Mouse (Mus musculus) gastrocnemius, postnatal 36 days (tissue): ENCODE data around the gene Notum. TPM values are rescaled to one million over a fixed set of nuclear protein-coding genes. Genes with fewer than 3 reads are reported as not detected.

ENCODE experiments used
- DNase-seq, 2 experiments: peaks; one replicate each; pipeline ENCODE4 v3.0.0; 2022
- intact Hi-C: fragments of 180-260 bp; cut with DNase I; formaldehyde crosslinking; loops from one replicate; pipeline ENCODE4 v1.15.1; 2025
- long read RNA-seq, 2 experiments: library from polyadenylated mRNA; stranded (forward); transcript quantifications; one replicate each; pipeline ENCODE4 v2.0.0; 2021
- total RNA-seq, 2 experiments: library from RNA; stranded (reverse); gene quantifications; 2 replicates each; pipeline ENCODE4 v1.2.3; 2021

Gene Notum
- total RNA-seq = not detected
- long read RNA-seq, experiment 1 = 0 reads
- long read RNA-seq, experiment 2, partial matches to known transcripts = 0 of 1 reads
- long read RNA-seq, experiment 2, other reads (novel, unspliced or antisense) = 1 of 1 reads

- DNase-seq = no peak
- intact Hi-C loops = loop anchor here (5.0 kb wide), 1 partner anchor 116 kb away; no protein-coding TSS in a partner anchor
Observed at GRCm38 (mm10) chr11:120661076-120661460, at the start of gene Notum. Gene Notum, minus strand, starts transcription at chr11:120661175.

- no peak for DNase-seq
- intact Hi-C loops = loop anchor here (5.0 kb wide), 1 partner anchor 188 kb away; no protein-coding TSS in a partner anchor
Observed at GRCm38 (mm10) chr11:120710672-120711071, 49.7 kb upstream of the Notum start.

DNA sequence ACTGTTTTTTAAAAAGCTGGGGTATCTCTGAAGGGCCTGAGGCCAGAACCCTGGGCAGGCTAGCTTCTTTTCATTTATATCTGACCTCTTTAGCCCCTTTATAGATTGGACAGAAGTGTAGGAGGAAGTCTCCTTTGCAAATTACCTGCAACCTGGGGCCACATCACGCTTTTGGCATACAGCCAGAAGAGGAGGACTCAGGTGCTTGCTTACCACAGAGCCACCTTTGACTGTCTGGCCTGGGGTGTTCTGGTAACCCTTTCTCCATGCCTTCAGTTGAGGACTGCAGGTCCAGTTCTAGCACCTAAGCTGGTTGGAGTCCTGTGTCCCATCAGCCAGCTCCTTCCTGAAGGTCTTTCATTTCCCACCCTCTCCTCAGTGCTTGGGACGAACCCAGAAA, 48.6 kb upstream of the Notum start:
- DNase-seq = no peak
- intact Hi-C loops = no loop called here

- intact Hi-C loops = no loop called here
- DNase-seq = no peak
Observed at GRCm38 (mm10) chr11:120707969-120708368, 47.0 kb upstream of the Notum start.

DNA sequence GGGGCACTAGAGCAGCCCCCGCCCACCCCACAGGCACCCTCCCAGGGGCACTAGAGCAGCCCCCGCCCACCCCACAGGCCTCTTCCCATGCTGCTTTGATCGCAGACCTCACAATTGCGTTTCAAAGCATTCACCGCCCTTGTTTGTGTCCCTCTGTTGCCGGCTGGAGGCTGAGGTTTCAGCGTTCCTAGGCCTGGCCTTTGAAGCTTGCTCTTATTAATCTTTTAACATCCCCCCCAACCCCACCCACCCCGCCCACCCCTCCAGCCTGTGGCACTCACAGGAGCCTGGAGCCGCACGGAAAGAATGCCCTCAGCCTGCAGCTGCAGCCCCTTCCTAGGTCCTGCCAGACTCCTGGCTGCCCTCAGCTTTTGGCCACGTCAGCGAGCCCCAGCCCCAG, 46.2 kb upstream of the Notum start:
- no peak for DNase-seq
- intact Hi-C loops = no loop called here

DNA sequence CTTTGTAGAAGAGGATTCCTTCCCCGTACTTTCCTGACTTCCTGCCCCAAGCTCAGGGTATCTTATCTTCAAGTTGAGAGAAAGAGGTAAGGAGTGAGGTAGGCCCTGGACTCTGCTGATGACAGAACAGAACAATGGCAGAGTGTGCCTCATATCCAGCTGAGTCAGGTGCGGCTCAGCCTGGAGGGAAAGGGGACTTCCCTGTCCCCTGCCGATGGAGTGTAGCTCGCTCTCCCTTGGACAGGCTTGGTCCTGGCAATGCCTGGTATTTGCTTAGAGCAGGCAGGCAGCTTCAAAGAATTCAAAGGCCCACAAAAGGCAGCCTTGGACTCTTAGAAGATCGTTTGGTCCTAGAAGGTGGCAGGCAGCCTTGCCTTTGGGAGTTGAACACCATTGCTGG, 45.1 kb upstream of the Notum start:
- no peak for DNase-seq
- intact Hi-C loops = no loop called here

DNA sequence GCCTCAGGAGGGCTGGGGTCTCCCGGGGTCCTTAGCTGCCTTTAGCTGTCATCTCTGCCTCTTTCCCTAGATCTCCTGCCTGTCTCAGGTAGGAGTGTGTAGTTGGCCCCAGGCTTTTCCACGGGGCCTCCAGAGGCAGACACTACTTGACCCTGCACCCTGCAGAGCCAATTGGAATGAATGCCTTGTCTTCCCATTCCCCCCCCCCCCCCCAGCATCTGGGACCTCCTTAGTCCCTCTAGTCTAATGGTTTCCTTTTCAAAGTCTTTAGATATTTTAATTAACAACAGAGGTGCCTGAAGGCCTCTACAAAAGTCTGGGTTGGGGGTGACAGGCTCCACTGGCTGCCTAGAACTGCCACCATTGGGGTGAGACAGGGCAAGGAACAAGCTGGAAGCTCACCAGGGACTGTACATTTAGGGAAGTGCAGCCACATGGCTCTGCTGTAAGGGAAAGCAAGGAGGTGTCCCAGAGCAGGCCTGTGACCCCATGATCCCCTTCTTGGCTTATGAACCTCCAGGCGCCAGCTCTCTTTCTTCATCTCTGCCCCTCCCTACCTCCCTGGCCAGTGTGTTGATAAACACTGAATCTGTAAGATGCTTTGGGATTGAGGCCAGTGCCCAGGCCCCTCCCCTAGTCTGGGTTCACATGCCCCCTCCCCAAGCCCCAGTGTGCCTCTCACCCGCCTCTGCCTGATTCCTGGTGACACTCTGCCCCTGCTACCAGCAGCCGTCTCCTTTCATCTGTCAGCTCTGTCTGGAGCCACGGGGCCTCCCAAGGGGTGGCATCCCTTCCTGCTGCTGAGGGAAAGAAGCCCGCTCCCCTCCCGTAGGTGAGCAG, 43.7 kb upstream of the Notum start:
- intact Hi-C loops = no loop called here
- DNase-seq = no peak

DNA sequence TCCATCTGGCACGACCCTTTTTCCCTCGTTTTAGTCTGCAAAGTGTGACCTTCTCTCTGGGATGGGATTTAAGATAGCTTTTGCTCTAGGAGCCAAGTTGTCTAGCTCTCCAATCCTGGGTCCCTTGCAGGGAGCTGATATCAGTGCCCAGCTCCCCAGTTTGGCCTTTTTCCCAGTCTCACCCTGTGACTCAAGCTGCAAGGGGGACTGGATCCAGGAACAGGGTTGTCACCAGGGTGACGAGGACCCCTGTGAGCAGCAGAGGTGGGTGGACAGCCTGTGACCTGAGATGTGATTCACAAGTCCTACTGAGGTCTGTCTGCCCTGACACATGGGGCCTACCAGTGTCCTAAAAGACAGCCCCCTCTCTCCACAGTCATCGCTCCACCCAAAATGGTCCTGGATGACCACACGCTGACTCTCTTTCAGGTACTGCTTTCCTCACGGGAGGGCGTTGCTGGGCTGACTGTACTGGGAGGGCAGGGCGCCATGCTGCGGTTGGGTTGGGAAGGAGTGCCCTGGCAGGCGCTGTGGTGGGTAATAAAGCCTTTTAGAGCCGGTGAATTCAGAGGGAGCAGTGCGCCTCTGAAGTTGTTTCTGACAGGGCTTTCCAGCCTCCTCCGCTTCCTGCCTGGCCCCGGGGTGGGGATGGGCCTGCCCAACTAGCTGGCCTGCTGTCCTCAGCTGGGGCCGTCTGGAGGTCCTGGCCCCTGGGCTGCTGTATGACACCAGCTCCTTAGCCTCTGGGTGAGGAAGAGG, 42.9 kb upstream of the Notum start:
- intact Hi-C loops = no loop called here
- no peak for DNase-seq

DNA sequence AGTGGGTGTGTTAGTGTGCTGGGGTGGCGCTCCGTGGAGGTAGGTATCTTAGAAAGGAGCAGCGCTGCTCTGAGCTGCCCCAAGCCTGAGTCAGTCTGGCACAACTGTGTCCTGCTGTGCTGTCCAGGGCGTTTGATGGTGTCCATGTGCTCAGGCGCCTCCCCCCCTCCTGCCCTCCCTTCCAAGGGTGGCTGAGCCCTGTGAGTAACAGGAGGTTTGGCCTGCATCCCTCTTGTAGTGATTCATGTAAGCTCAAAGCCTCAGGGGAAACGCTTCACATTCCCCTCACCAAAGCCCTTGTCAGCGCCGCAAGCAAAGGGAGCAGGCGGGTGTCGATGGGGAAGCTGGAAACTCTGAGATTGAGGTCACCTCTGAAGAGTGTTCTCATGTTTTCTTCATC, 36.8 kb upstream of the Notum start:
- DNase-seq = peak; percentile 47 to 64
- intact Hi-C loops = no loop called here

DNA sequence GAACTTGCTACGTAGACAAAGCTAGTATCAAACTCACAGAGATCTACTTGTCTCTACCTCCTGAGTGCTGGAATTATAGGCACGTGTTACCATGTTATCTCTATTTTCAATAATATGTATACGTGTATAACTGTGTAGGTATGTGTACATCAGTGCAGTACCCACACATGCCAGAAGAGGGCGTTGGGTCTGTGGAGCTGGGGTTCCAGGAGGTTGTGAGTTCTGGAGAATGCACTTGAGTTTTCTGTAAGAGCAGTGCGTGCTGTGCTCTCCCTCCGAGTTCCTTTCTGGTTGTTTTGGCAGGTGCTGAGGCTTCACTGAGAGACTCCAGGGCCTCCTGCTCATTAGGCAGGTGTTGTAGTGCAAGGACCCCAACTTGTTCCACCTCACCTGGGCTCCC, 35.6 kb upstream of the Notum start:
- intact Hi-C loops = no loop called here
- DNase-seq = no peak

- DNase-seq = no peak
- intact Hi-C loops = no loop called here
Observed at GRCm38 (mm10) chr11:120695641-120696040, 34.7 kb upstream of the Notum start.

- intact Hi-C loops = no loop called here
- DNase-seq = no peak
Observed at GRCm38 (mm10) chr11:120695184-120695583, 34.2 kb upstream of the Notum start.

DNA sequence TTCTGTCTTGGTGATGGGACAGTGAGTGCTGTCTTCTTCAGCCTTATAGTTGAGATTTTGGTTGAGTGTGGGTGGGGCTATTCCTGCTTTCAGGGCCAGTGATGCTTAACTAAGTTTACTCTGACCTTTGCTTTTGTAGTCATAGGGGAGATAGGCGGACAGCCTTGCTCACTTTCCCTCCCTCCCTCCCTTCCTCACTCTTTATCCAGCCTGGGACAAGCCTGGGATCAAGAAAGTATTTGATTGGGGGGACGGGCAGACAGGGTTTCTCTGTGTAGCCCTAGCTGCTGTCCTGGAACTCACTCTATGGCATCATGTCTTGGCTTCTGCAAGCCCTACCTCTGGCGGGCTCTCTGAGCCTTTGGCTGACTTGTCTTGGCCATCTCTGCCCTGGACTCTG, 32.5 kb upstream of the Notum start:
- DNase-seq = no peak
- intact Hi-C loops = loop anchor here (5.0 kb wide), 1 partner anchor 181 kb away; no protein-coding TSS in a partner anchor

DNA sequence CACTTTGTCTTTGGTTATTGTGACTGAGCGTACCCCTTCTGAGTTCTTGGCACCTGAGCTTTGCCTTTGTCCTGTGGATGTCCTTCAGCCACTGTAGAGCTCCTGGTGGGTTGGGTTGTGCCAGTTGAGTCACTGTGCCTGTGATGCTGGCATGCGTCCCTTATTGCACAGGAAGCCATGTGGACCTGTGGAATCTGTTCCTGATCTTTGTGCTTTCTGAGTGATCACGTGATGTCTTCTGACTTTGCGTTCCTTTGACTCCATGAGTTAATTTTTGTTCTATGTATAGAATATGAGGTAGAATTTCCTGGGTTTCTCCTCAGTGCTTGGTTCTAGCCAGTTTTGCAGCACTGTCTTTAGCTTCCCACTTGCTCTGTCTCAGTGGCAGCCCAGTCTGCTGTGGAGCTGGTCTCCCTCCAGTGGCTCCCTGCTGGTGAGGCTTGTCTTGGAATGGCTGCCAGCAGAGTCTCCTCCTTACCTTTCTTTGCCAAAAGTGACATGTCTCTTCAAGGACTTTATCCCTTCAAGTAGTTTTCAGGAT, 31.6 kb upstream of the Notum start:
- DNase-seq = no peak
- intact Hi-C loops = loop anchor here (5.0 kb wide), 1 partner anchor 180 kb away; no protein-coding TSS in a partner anchor

- no peak for DNase-seq
- intact Hi-C loops = no loop called here
Observed at GRCm38 (mm10) chr11:120689365-120689764, 28.4 kb upstream of the Notum start.

DNA sequence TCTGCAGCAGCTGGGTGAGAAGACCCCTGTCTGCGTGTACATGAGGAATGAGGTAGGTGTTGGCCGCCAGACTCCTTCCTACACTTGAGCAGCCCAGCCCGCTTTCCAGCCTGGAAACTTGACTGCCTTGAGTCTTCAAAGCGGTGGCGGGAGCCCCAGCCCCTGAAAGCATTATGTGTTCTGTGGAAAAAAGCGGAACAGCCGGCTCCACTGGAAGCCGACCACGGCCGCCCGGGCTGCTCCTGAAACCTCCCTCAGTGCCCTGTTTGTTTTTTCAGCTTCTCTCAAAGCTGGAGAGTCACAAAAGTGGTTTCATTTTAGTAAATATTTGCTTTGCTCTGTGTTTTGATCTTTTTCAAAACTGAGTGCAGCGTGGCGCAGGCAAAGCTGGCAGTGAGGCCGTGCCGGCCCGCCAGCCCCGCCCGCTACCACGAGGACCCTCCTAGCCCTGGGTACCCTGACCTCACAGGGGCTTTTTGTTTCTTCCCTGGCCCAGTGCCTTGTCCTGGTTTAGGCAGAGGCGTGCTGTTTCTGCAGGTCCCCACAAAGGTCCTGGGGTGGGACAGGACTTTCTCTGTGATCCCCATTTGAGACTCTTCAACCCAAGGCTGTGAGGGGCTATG, 25.8 kb upstream of the Notum start:
- no peak for DNase-seq

GRCm38 (mm10) chr11:120684660-120685059, 23.7 kb upstream of the Notum start:
- intact Hi-C loops = no loop called here
- no peak for DNase-seq

More for the DNA sequence above, 25.8 kb upstream of the Notum start:
- intact Hi-C loops = no loop called here

GRCm38 (mm10) chr11:120684086-120684485, 23.1 kb upstream of the Notum start:
- no peak for DNase-seq
- intact Hi-C loops = no loop called here

DNA sequence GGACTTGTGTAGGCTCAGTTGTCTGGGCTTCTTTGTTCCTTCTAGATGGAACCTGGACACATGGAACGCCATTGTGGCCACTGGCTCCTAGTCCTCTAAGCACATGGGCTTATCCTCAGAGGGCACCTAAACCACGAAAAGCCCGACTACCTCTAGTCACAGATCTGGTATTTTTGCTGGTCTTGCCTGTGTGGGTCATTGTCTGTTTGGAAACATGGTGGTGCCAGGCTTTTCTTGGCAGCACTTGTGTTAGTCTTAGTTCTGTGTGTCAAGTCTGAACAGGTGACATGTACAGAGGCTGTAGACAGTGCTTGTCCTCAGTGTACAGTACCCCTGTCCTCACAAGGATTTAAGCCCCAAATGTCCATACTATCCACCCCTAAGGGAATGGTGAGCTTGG, 22.6 kb upstream of the Notum start:
- no peak for DNase-seq
- intact Hi-C loops = no loop called here

DNA sequence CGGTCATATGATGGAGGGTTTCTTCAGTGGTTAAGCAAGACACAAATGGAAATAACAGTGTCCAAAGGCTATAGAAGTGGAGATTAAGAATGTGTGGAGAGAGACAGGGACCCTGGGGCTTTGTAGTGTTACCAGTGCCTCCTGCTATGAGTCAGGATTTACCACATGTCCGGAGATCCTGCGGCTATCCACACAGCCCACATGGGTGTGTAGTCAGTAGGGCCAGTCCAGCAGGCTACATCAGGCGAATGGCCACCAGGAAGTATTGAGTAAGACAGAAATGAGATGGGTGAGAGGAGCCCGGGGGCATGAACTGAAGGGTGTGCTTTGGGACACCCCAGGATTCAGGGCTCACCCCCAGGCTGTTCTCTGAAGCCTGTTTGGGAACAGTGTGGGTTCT, 21.7 kb upstream of the Notum start:
- no peak for DNase-seq
- intact Hi-C loops = no loop called here

GRCm38 (mm10) chr11:120679909-120680308, 18.9 kb upstream of the Notum start:
- no peak for DNase-seq

More at GRCm38 (mm10) chr11:120679909-120680308, 18.9 kb upstream of the Notum start:
- intact Hi-C loops = no loop called here
